Mouse (Mus musculus): ENCODE data around the gene Tnpo2. TPM values are rescaled to one million over a fixed set of nuclear protein-coding genes. Genes with fewer than 3 reads are reported as not detected.
"Not testable (repeated sequence)": the region's sequence is repeated elsewhere in the genome, so short reads cannot be mapped to it uniquely, and the experiment has no call there.

Gene Tnpo2
- total and polyA plus RNA-seq, 3 experiments, result 26.8 to 28.4 (median 26.8) TPM

- Histone ChIP-seq H3K4me1 (ENCODE audit: control insufficient read depth, insufficient read depth, low read length) (peaks cover 6% of the 10 kb centered on the region), H3K27ac (no peak overlapping the region), H3K27me3 (ENCODE audit: control insufficient read depth, insufficient read depth, low read length) (no peaks in the 10 kb centered on the region), H3K9ac (ENCODE audit: low read depth, low read length) (no peak overlapping the region), H3K4me3 (no peak overlapping the region), H3K79me2 (replicated peaks; ENCODE audit: control insufficient read depth, insufficient read depth, low read length) (peaks cover 3% of the 10 kb centered on the region; the same call in 1 of the 2 replicates), H3K36me3 (ENCODE audit: control insufficient read depth, insufficient read depth, low read length) (no peaks in the 10 kb centered on the region)
- intact Hi-C loops (cut with DNase I), result loop anchor here (2.0 to 10.0 kb wide), 3 partner anchors 95 to 479 kb away; partner anchors contain the start of genes 4921524J17Rik and Dnaja2
- 77% methylated on average over 9 of the region's 9 CpGs for WGBS
- DNase-seq, result peak; percentile 30 to 56
- TF ChIP-seq CTCF (IDR thresholded peaks at IDR 0.05) (peak; percentile 65), POLR2A (IDR thresholded peaks at IDR 0.05; ENCODE audit: insufficient read depth, low read depth, low read length) (no peak)
These were observed 39.3 kb downstream of the Tnpo2 start for GRCm38 (mm10) chr8:85076001-85076400.

- intact Hi-C loops (cut with DNase I), result loop anchor here (2.0 to 10.0 kb wide), 3 partner anchors 94 to 478 kb away; partner anchors contain the start of genes 4921524J17Rik and Dnaja2
- no peaks in the 10 kb centered on the region for H3K27me3 ChIP-seq (ENCODE audit: control insufficient read depth, insufficient read depth, low read length)
- H3K36me3 ChIP-seq (ENCODE audit: control insufficient read depth, insufficient read depth, low read length), result no peaks in the 10 kb centered on the region
- H3K4me3 ChIP-seq, result no peak overlapping the region
- H3K27ac ChIP-seq, result no peak overlapping the region
- H3K9ac ChIP-seq (ENCODE audit: low read depth, low read length), result no peak overlapping the region
- peaks cover 3% of the 10 kb centered on the region; the same call in 1 of the 2 replicates for H3K79me2 ChIP-seq (replicated peaks; ENCODE audit: control insufficient read depth, insufficient read depth, low read length)
- TF ChIP-seq POLR2A (IDR thresholded peaks at IDR 0.05; ENCODE audit: insufficient read depth, low read depth, low read length) (no peak), EP300 (IDR thresholded peaks at IDR 0.05; ENCODE audit: insufficient read depth, low read depth, low read length) (peak; percentile 80; the same call in 1 of the 2 replicates), CTCF (IDR thresholded peaks at IDR 0.05) (no peak; the same call in 1 of the 2 replicates)
- H3K4me1 ChIP-seq (ENCODE audit: control insufficient read depth, insufficient read depth, low read length), result peaks cover 9% of the 10 kb centered on the region
- peak; percentile 70 to 77 for DNase-seq
- 2% methylated on average over 2 of the region's 2 CpGs for WGBS
These were observed 40.3 kb downstream of the Tnpo2 start for GRCm38 (mm10) chr8:85076993-85077392.

- peaks cover 11% of the 10 kb centered on the region for H3K4me1 ChIP-seq (ENCODE audit: control insufficient read depth, insufficient read depth, low read length)
- no peaks in the 10 kb centered on the region for H3K36me3 ChIP-seq (ENCODE audit: control insufficient read depth, insufficient read depth, low read length)
- H3K27me3 ChIP-seq (ENCODE audit: control insufficient read depth, insufficient read depth, low read length), result no peaks in the 10 kb centered on the region
- under 1% methylated on average over 25 of the region's 25 CpGs for WGBS
- peak in 1 of 2 experiments; percentile 70 for DNase-seq
- H3K27ac ChIP-seq, result peak overlapping the region; percentile 81
- no peak for TF ChIP-seq CTCF (IDR thresholded peaks at IDR 0.05)
- TF ChIP-seq POLR2A (IDR thresholded peaks at IDR 0.05; ENCODE audit: insufficient read depth, low read depth, low read length), result no peak
- TF ChIP-seq EP300 (IDR thresholded peaks at IDR 0.05; ENCODE audit: insufficient read depth, low read depth, low read length), result no peak
- H3K9ac ChIP-seq (ENCODE audit: low read depth, low read length), result peak overlapping the region; percentile 94
- H3K79me2 ChIP-seq (replicated peaks; ENCODE audit: control insufficient read depth, insufficient read depth, low read length), result peaks cover 3% of the 10 kb centered on the region; the same call in 1 of the 2 replicates
- intact Hi-C loops (cut with DNase I), result loop anchor here (5.0 kb wide), 3 partner anchors 37 to 423 kb away; partner anchors contain the start of genes Orc6 and Vps35
- peak overlapping the region; percentile 99 for H3K4me3 ChIP-seq
These were observed 43.5 kb downstream of the Tnpo2 start for GRCm38 (mm10) chr8:85080214-85080531.

- DNase-seq, result peak; percentile 68 to 69
- no peaks in the 10 kb centered on the region for H3K27me3 ChIP-seq (ENCODE audit: control insufficient read depth, insufficient read depth, low read length)
- under 1% methylated on average over 30 of the region's 30 CpGs for WGBS
- peaks cover 3% of the 10 kb centered on the region; the same call in 1 of the 2 replicates for H3K79me2 ChIP-seq (replicated peaks; ENCODE audit: control insufficient read depth, insufficient read depth, low read length)
- peaks cover 11% of the 10 kb centered on the region for H3K4me1 ChIP-seq (ENCODE audit: control insufficient read depth, insufficient read depth, low read length)
- peak within 1 kb of the TSS; percentile 99 for H3K4me3 ChIP-seq
- no peaks in the 10 kb centered on the region for H3K36me3 ChIP-seq (ENCODE audit: control insufficient read depth, insufficient read depth, low read length)
- peak within 1 kb of the TSS; percentile 81 for H3K27ac ChIP-seq
- no peak; the same call in 1 of the 2 replicates for TF ChIP-seq POLR2A (IDR thresholded peaks at IDR 0.05; ENCODE audit: insufficient read depth, low read depth, low read length)
- no peak for TF ChIP-seq CTCF (IDR thresholded peaks at IDR 0.05)
- TF ChIP-seq EP300 (IDR thresholded peaks at IDR 0.05; ENCODE audit: insufficient read depth, low read depth, low read length), result no peak
- H3K9ac ChIP-seq (ENCODE audit: low read depth, low read length), result peak within 1 kb of the TSS; percentile 94
- intact Hi-C loops (cut with DNase I), result loop anchor here (5.0 kb wide), 3 partner anchors 37 to 423 kb away; partner anchors contain the start of genes Orc6 and Vps35
These were observed 44.0 kb downstream of the Tnpo2 start, which contains the start of gene Wdr83os for GRCm38 (mm10) chr8:85080532-85081215. Wdr83os (plus strand) TSS chr8:85080740.

- DNase-seq, result peak in 1 of 2 experiments; percentile 63
- peaks cover 11% of the 10 kb centered on the region for H3K4me1 ChIP-seq (ENCODE audit: control insufficient read depth, insufficient read depth, low read length)
- TF ChIP-seq CTCF (IDR thresholded peaks at IDR 0.05) (no peak), EP300 (IDR thresholded peaks at IDR 0.05; ENCODE audit: insufficient read depth, low read depth, low read length) (no peak), POLR2A (IDR thresholded peaks at IDR 0.05; ENCODE audit: insufficient read depth, low read depth, low read length) (no peak)
- peak within 1 kb of the TSS; percentile 94 for H3K9ac ChIP-seq (ENCODE audit: low read depth, low read length)
- H3K27ac ChIP-seq, result peak within 1 kb of the TSS; percentile 81
- no peaks in the 10 kb centered on the region for H3K27me3 ChIP-seq (ENCODE audit: control insufficient read depth, insufficient read depth, low read length)
- H3K4me3 ChIP-seq, result peak within 1 kb of the TSS; percentile 99
- intact Hi-C loops (cut with DNase I), result loop anchor here (5.0 kb wide), 3 partner anchors 36 to 424 kb away; partner anchors contain the start of genes Orc6 and Vps35
- WGBS, result 0% methylated on average over 9 of the region's 9 CpGs
- no peaks in the 10 kb centered on the region for H3K36me3 ChIP-seq (ENCODE audit: control insufficient read depth, insufficient read depth, low read length)
- H3K79me2 ChIP-seq (replicated peaks; ENCODE audit: control insufficient read depth, insufficient read depth, low read length), result peaks cover 3% of the 10 kb centered on the region; the same call in 1 of the 2 replicates
These were observed 44.5 kb downstream of the Tnpo2 start, which contains the start of gene Wdr83 for GRCm38 (mm10) chr8:85081216-85081555. Wdr83 (minus strand) TSS chr8:85081306.

GRCm38 (mm10) chr8:85082169-85082568 lies 45.5 kb downstream of the Tnpo2 start:
- 74% methylated on average over 4 of the region's 4 CpGs for WGBS
- not testable (repeated sequence) for H3K79me2 ChIP-seq (replicated peaks; ENCODE audit: control insufficient read depth, insufficient read depth, low read length); H3K36me3 ChIP-seq (ENCODE audit: control insufficient read depth, insufficient read depth, low read length); H3K27me3 ChIP-seq (ENCODE audit: control insufficient read depth, insufficient read depth, low read length); H3K27ac ChIP-seq; H3K4me1 ChIP-seq (ENCODE audit: control insufficient read depth, insufficient read depth, low read length); H3K4me3 ChIP-seq; DNase-seq; H3K9ac ChIP-seq (ENCODE audit: low read depth, low read length)
- intact Hi-C loops (cut with DNase I), result loop anchor here (5.0 kb wide), 3 partner anchors 35 to 425 kb away; partner anchors contain the start of genes Orc6 and Vps35

Measured in heart, adult 2 months (tissue).